ENCODE assay signal across 17 mouse cellular contexts in genomic region chr7:140836243-140837115, GRCm38 (mm10). TPM values are rescaled to one million over a fixed set of nuclear protein-coding genes. Genes with fewer than 3 reads are reported as not detected.
DNase-seq lines count a peak whose midpoint lies in the region.
"Had no signal": no experiment of that assay in that cellular context is flagged by ENCODE, and none has a peak within 500 bp of the region (broad histone marks: within the 10 kb centered on the region; RNA-seq: fewer than 3 reads in every experiment).

No protein-coding gene starts in this region.

- DNase-seq in layer of hippocampus, adult 11-12 months (ENCODE audit: low spot score): peak; percentile 68
- DNase-seq in layer of hippocampus, adult 9-10 months (ENCODE audit: low spot score): no peak
- DNase-seq in right cerebral cortex, adult 18-20 months: peak; percentile 55
- no peak for DNase-seq in right cerebral cortex, postnatal 14 days
- peak; percentile 39 to 69 for DNase-seq in layer of hippocampus, postnatal 14 days (ENCODE audit: low spot score in 2 of 2)
- DNase-seq in telencephalon, adult 2 months (ENCODE audit: low read depth, low spot score): peak; percentile 60
- no peak for DNase-seq in cerebellum, adult 9-11 months
- DNase-seq: cerebellum, adult 11-12 months; cerebellum, postnatal 36 days; gastrocnemius, postnatal 14 days; heart, postnatal 10 days; liver, embryonic 13.5 days; midbrain, embryonic 14.5 days; spleen, adult 18-20 months had no signal

RNA-seq across cellular contexts. Expression of gene Urah, which starts 1.7 kb away (rescaled TPM):
- total RNA-seq in layer of hippocampus, postnatal 14 days (2021): 1 to 10 TPM in 1 of 2 experiments, not detected in 1; 1.0 TPM
- total RNA-seq: G1E; gastrocnemius, postnatal 14 days; heart, postnatal 10 days; megakaryocyte progenitor cell, adult 5-6 weeks had no signal

RNA-seq across cellular contexts. Expression of gene Scgb1c1, which starts 8.9 kb away (rescaled TPM):
- total RNA-seq in layer of hippocampus, postnatal 14 days (2021): not detected
- total RNA-seq: G1E; gastrocnemius, postnatal 14 days; left cerebral cortex, adult 8-10 months; megakaryocyte progenitor cell, adult 5-6 weeks had no signal

RNA-seq across cellular contexts. Expression of gene Odf3, which starts 11.1 kb away (rescaled TPM):
- total RNA-seq in layer of hippocampus, postnatal 14 days (2021): not detected
- total RNA-seq: gastrocnemius, postnatal 14 days; heart, postnatal 10 days; megakaryocyte progenitor cell, adult 5-6 weeks had no signal

RNA-seq across cellular contexts. Expression of gene Zfp941, which starts 14.5 kb away (rescaled TPM):
- 10 to 100 TPM in 1 of 2 experiments, 1 to 10 TPM in 1; 8.0 to 11.2 TPM for total RNA-seq in layer of hippocampus, postnatal 14 days (2021)
- total RNA-seq: gastrocnemius, postnatal 14 days had no signal

RNA-seq across cellular contexts. Expression of gene Gm45785, which starts 19.7 kb away (rescaled TPM):
- 1 to 10 TPM in 1 of 2 experiments, not detected in 1; 1.6 TPM for total RNA-seq in layer of hippocampus, postnatal 14 days (2021)
- total RNA-seq: gastrocnemius, postnatal 14 days; heart, postnatal 10 days had no signal

Comparison
In these comparisons a context has a peak if more than half of its experiments do, and no peak if none do; other contexts are left out.
1. DNase-seq: peak in layer of hippocampus, adult 11-12 months (single experiment), right cerebral cortex, adult 18-20 months (single experiment), layer of hippocampus, postnatal 14 days (2 of 2) and telencephalon, adult 2 months (single experiment); none in layer of hippocampus, adult 9-10 months (single experiment), right cerebral cortex, postnatal 14 days (single experiment) and cerebellum, adult 9-11 months (single experiment).